Mouse (Mus musculus) midbrain, embryonic 16.5 days (tissue): Measurements from ENCODE around the gene Btnl4. TPM values are rescaled to one million over a fixed set of nuclear protein-coding genes. Genes with fewer than 3 reads are reported as not detected.

Experiments used
- ATAC-seq: fragments of 200-750 bp; cut with Nextera tagmentation; 2 replicates; pipeline ENCODE4 v1.8.0; 2017; ENCODE audit warnings: moderate TSS enrichment
- H3K27ac ChIP-seq: fragments of 300-500 bp; sonication (generic); 2 replicates; pipeline ENCODE4 v1.5.1; 2014; ENCODE audit warnings: mild to moderate bottlenecking, low read length, mixed read lengths
- H3K27me3 ChIP-seq: fragments of 300-500 bp; sonication (generic); 2 replicates; pipeline ENCODE4 v1.6.1; 2014; ENCODE audit warnings: low read depth, low read length, mixed read lengths; ENCODE audit not compliant: control insufficient read depth, insufficient read depth
- H3K36me3 ChIP-seq: fragments of 300-500 bp; sonication (generic); 2 replicates; pipeline ENCODE4 v1.6.1; 2014; ENCODE audit warnings: mild to moderate bottlenecking, low read length, moderate library complexity, mixed read lengths; ENCODE audit not compliant: control insufficient read depth, insufficient read depth
- H3K4me1 ChIP-seq: fragments of 300-500 bp; sonication (generic); 2 replicates; pipeline ENCODE4 v1.6.1; 2014; ENCODE audit warnings: mild to moderate bottlenecking, low read length, mixed read lengths; ENCODE audit not compliant: control insufficient read depth, insufficient read depth
- H3K4me2 ChIP-seq: fragments of 300-500 bp; sonication (generic); 2 replicates; pipeline ENCODE4 v1.6.1; 2014; ENCODE audit warnings: mild to moderate bottlenecking, low read length, mixed read lengths
- H3K4me3 ChIP-seq: fragments of 300-500 bp; sonication (generic); 2 replicates; pipeline ENCODE4 v1.5.1; 2014; ENCODE audit warnings: low read depth, mild to moderate bottlenecking, low read length, moderate library complexity, mixed read lengths
- H3K9ac ChIP-seq: fragments of 300-500 bp; sonication (generic); 2 replicates; pipeline ENCODE4 v1.6.1; 2014; ENCODE audit warnings: low read depth, low read length, mixed read lengths
- H3K9me3 ChIP-seq: fragments of 300-500 bp; sonication (generic); replicated peaks from 2 replicates; pipeline ENCODE4 v1.6.1; 2014; ENCODE audit warnings: mild to moderate bottlenecking, low read length, mixed read lengths; ENCODE audit not compliant: control insufficient read depth, poor library complexity, severe bottlenecking
- WGBS: fragments of 180-500 bp; shearing (Covaris S2); extraction: QIAGEN DNeasy Blood & Tissue Kit; methylation state at CpG from one replicate; pipeline ENCODE4 v1.1.7; 2014; 5-methylcytosine and 5-hydroxymethylcytosine counted together
- polyA plus RNA-seq: library from polyadenylated mRNA; unstranded; fragments of >200 nt; fragmentation: Nextera tagmentation; extraction: Ambion mirVana; gene quantifications from 2 replicates; pipeline ENCODE4 v1.2.1, GENCODE M21; 2015

Gene Btnl4
- polyA plus RNA-seq, 1 experiment from 2014 or later: not detected

- Histone ChIP-seq H3K4me3 (no peak overlapping the region), H3K27ac (no peak overlapping the region), H3K4me2 (no peak overlapping the region), H3K9ac (no peak overlapping the region), H3K9me3 (no peaks in the 10 kb centered on the region), H3K4me1 (no peaks in the 10 kb centered on the region), H3K27me3 (no peaks in the 10 kb centered on the region), H3K36me3 (no peaks in the 10 kb centered on the region)
- no peak for ATAC-seq
- WGBS: 72% methylated on average over 6 of the region's 6 CpGs
Measured at GRCm38 (mm10) chr17:34448473-34449041, 28.6 kb downstream of the Btnl4 start.

GRCm38 (mm10) chr17:34441990-34442389 lies 35.1 kb downstream of the Btnl4 start:
- Histone ChIP-seq H3K4me1 (no peaks in the 10 kb centered on the region), H3K27me3 (no peaks in the 10 kb centered on the region), H3K9ac (no peak overlapping the region), H3K27ac (no peak overlapping the region), H3K36me3 (no peaks in the 10 kb centered on the region), H3K4me3 (no peak overlapping the region), H3K4me2 (no peak overlapping the region), H3K9me3 (no peaks in the 10 kb centered on the region)
- no peak for ATAC-seq
- 90% methylated on average over 7 of the region's 7 CpGs for WGBS

GRCm38 (mm10) chr17:34439795-34440194 lies 37.3 kb downstream of the Btnl4 start:
- Histone ChIP-seq H3K36me3 (no peaks in the 10 kb centered on the region), H3K27ac (no peak overlapping the region), H3K4me2 (no peak overlapping the region), H3K27me3 (no peaks in the 10 kb centered on the region), H3K9me3 (no peaks in the 10 kb centered on the region), H3K4me3 (no peak overlapping the region), H3K9ac (no peak overlapping the region), H3K4me1 (no peaks in the 10 kb centered on the region)
- ATAC-seq: no peak
- 48% methylated on average over 3 of the region's 3 CpGs for WGBS

GRCm38 (mm10) chr17:34438588-34438987 lies 38.5 kb downstream of the Btnl4 start:
- 67% methylated on average over 1 of the region's 1 CpGs for WGBS
- no peak overlapping the region for H3K9ac ChIP-seq
- H3K27me3 ChIP-seq: no peaks in the 10 kb centered on the region
- no peak overlapping the region for H3K27ac ChIP-seq
- H3K36me3 ChIP-seq: no peaks in the 10 kb centered on the region
- no peak overlapping the region for H3K4me3 ChIP-seq
- H3K4me1 ChIP-seq: no peaks in the 10 kb centered on the region
- no peaks in the 10 kb centered on the region for H3K9me3 ChIP-seq
- H3K4me2 ChIP-seq: no peak overlapping the region
- ATAC-seq: no peak

GRCm38 (mm10) chr17:34437606-34438005 lies 39.5 kb downstream of the Btnl4 start:
- no peak for ATAC-seq
- H3K27ac ChIP-seq: no peak overlapping the region
- H3K36me3 ChIP-seq: no peaks in the 10 kb centered on the region
- H3K9ac ChIP-seq: no peak overlapping the region
- no peak overlapping the region for H3K4me3 ChIP-seq
- H3K9me3 ChIP-seq: no peaks in the 10 kb centered on the region
- H3K27me3 ChIP-seq: no peaks in the 10 kb centered on the region
- 75% methylated on average over 7 of the region's 7 CpGs for WGBS
- no peak overlapping the region for H3K4me2 ChIP-seq
- no peaks in the 10 kb centered on the region for H3K4me1 ChIP-seq

GRCm38 (mm10) chr17:34437120-34437519 lies 40.0 kb downstream of the Btnl4 start:
- no peaks in the 10 kb centered on the region for H3K9me3 ChIP-seq
- ATAC-seq: no peak
- 61% methylated on average over 4 of the region's 4 CpGs for WGBS
- H3K4me3 ChIP-seq: no peak overlapping the region
- H3K4me2 ChIP-seq: no peak overlapping the region
- H3K9ac ChIP-seq: no peak overlapping the region
- H3K27me3 ChIP-seq: no peaks in the 10 kb centered on the region
- no peak overlapping the region for H3K27ac ChIP-seq
- no peaks in the 10 kb centered on the region for H3K4me1 ChIP-seq
- H3K36me3 ChIP-seq: no peaks in the 10 kb centered on the region

GRCm38 (mm10) chr17:34427597-34427996 lies 49.5 kb downstream of the Btnl4 start:
- no peak overlapping the region for H3K4me2 ChIP-seq
- H3K4me1 ChIP-seq: no peaks in the 10 kb centered on the region
- no peak overlapping the region for H3K27ac ChIP-seq
- H3K27me3 ChIP-seq: no peaks in the 10 kb centered on the region
- ATAC-seq: no peak
- H3K4me3 ChIP-seq: no peak overlapping the region
- no peaks in the 10 kb centered on the region for H3K36me3 ChIP-seq
- no peak overlapping the region for H3K9ac ChIP-seq
- H3K9me3 ChIP-seq: no peaks in the 10 kb centered on the region

- H3K4me1 ChIP-seq: no peaks in the 10 kb centered on the region
- H3K27ac ChIP-seq: no peak overlapping the region
- 80% methylated on average over 7 of the region's 7 CpGs for WGBS
- no peak for ATAC-seq
- no peak overlapping the region for H3K9ac ChIP-seq
- no peaks in the 10 kb centered on the region for H3K36me3 ChIP-seq
- no peaks in the 10 kb centered on the region for H3K27me3 ChIP-seq
- no peak overlapping the region for H3K4me2 ChIP-seq
- H3K9me3 ChIP-seq: no peaks in the 10 kb centered on the region
- H3K4me3 ChIP-seq: no peak overlapping the region
Measured at GRCm38 (mm10) chr17:34420014-34420413, 57.1 kb downstream of the Btnl4 start.
